Mouse (Mus musculus): ENCODE results near the gene Eif1.

DNA sequence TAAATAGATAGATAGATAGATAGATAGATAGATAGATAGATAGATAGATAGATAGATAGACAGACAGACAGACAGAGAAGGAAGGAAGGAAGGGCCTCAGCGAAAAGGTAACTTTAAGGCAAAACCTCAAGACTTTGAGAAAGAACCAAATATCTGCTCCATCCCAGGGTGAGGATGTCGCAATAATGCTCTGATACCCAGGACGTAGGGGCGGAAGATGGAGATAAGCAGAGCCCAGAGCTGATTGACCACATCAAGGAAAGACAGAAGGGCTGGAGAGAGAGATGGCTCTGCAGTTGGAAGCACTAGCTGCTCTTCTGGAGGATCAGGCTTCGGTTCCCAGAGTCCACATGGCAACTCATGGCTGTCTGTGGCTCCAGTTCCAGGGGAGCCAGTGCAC, 18.4 kb upstream of the Eif1 start:
- TF ChIP-seq CTCF (IDR thresholded peaks at IDR 0.05; ENCODE audit: low read depth, low read length) = no peak
- TF ChIP-seq POLR2A (IDR thresholded peaks at IDR 0.05; ENCODE audit: extremely low read depth, insufficient read depth, low read length) = no peak
